Mouse (Mus musculus) small intestine, adult 2 months (tissue): ENCODE data around the gene Kmt5c. TPM values are rescaled to one million over a fixed set of nuclear protein-coding genes. Genes with fewer than 3 reads are reported as not detected.

Experiments
- H3K27ac ChIP-seq: fragments of 200-500 bp; 2 replicates; pipeline ENCODE4 v1.5.1; 2012; ENCODE audit warnings: low read depth, low read length, control low read depth, inconsistent platforms; ENCODE audit not compliant: insufficient read depth
- H3K27me3 ChIP-seq: fragments of 200-500 bp; 2 replicates; pipeline ENCODE4 v1.6.1; 2012; ENCODE audit warnings: mild to moderate bottlenecking, moderate library complexity, low read length, inconsistent platforms; ENCODE audit not compliant: control insufficient read depth, insufficient read depth
- H3K36me3 ChIP-seq: fragments of 200-500 bp; 2 replicates; pipeline ENCODE4 v1.6.1; 2012; ENCODE audit warnings: mild to moderate bottlenecking, low read length, control low read depth, inconsistent platforms; ENCODE audit not compliant: control insufficient read depth, insufficient read depth
- H3K4me1 ChIP-seq: fragments of 200-500 bp; 2 replicates; pipeline ENCODE4 v1.6.1; 2012; ENCODE audit warnings: low read length, inconsistent platforms, mixed read lengths; ENCODE audit not compliant: control insufficient read depth, insufficient read depth, insufficient read length
- H3K4me3 ChIP-seq: fragments of 200-500 bp; 2 replicates; pipeline ENCODE4 v1.5.1; 2012; ENCODE audit warnings: low read depth, mild to moderate bottlenecking, control low read depth, inconsistent platforms, low read length, moderate library complexity
- CTCF ChIP-seq: fragments of 200-500 bp; IDR thresholded peaks from 2 replicates; pipeline ENCODE4 v1.5.1; 2012; ENCODE audit warnings: low read depth, mild to moderate bottlenecking, control low read depth, inconsistent platforms, low read length, moderate library complexity, mixed read lengths; ENCODE audit not compliant: insufficient replicate concordance, insufficient read length; ENCODE audit errors: extremely low read depth
- POLR2A ChIP-seq: fragments of 200-500 bp; IDR thresholded peaks from 2 replicates; pipeline ENCODE4 v1.6.1; 2012; ENCODE audit warnings: low read depth, mild to moderate bottlenecking, control low read depth, inconsistent platforms, low read length, moderate library complexity
- WGBS: fragments of 180-500 bp; shearing (Covaris S2); methylation state at CpG from one replicate; pipeline ENCODE4 v1.1.7; 2018; 5-methylcytosine and 5-hydroxymethylcytosine counted together
- polyA plus RNA-seq: library from polyadenylated mRNA; depleted of rRNA; stranded (reverse); fragments of >200 nt; gene quantifications from 2 replicates; pipeline ENCODE4 v1.2.3, GENCODE M21; 2012

The Kmt5c gene
- polyA plus RNA-seq, 1 experiment: 254 TPM

- H3K4me1 ChIP-seq: peaks cover 10% of the 10 kb centered on the region
- WGBS: 93% methylated on average over 22 of the region's 22 CpGs
- H3K27ac ChIP-seq: no peak overlapping the region
- TF ChIP-seq CTCF (no peak), POLR2A (no peak)
- H3K27me3 ChIP-seq: no peaks in the 10 kb centered on the region
- no peak overlapping the region for H3K4me3 ChIP-seq
- peaks cover 32% of the 10 kb centered on the region for H3K36me3 ChIP-seq
Observed at GRCm38 (mm10) chr7:4746326-4746980, 6.5 kb downstream of the Kmt5c start.

GRCm38 (mm10) chr7:4747156-4747899 lies 7.4 kb downstream of the Kmt5c start:
- Histone ChIP-seq H3K27ac (no peak overlapping the region), H3K27me3 (no peaks in the 10 kb centered on the region), H3K36me3 (peaks cover 26% of the 10 kb centered on the region), H3K4me3 (no peak overlapping the region), H3K4me1 (peaks cover 15% of the 10 kb centered on the region)
- no peak for TF ChIP-seq CTCF
- TF ChIP-seq POLR2A: no peak
- 76% methylated on average over 9 of the region's 9 CpGs for WGBS

- Histone ChIP-seq H3K4me1 (peaks cover 16% of the 10 kb centered on the region), H3K27me3 (no peaks in the 10 kb centered on the region), H3K36me3 (peaks cover 17% of the 10 kb centered on the region), H3K27ac (peak overlapping the region; percentile 78), H3K4me3 (no peak overlapping the region)
- no peak for TF ChIP-seq POLR2A
- TF ChIP-seq CTCF: no peak
- WGBS: 69% methylated on average over 4 of the region's 4 CpGs
Observed at GRCm38 (mm10) chr7:4748321-4748720, 8.4 kb downstream of the Kmt5c start.

GRCm38 (mm10) chr7:4749169-4749568 lies 9.3 kb downstream of the Kmt5c start:
- Histone ChIP-seq H3K4me3 (no peak overlapping the region), H3K4me1 (peaks cover 16% of the 10 kb centered on the region), H3K36me3 (peaks cover 14% of the 10 kb centered on the region), H3K27ac (peak overlapping the region; percentile 54), H3K27me3 (no peaks in the 10 kb centered on the region)
- 69% methylated on average over 2 of the region's 2 CpGs for WGBS
- no peak for TF ChIP-seq CTCF
- no peak for TF ChIP-seq POLR2A

GRCm38 (mm10) chr7:4751971-4752820 lies 12.3 kb downstream of the Kmt5c start:
- H3K27me3 ChIP-seq: no peaks in the 10 kb centered on the region
- WGBS: 2% methylated on average over 30 of the region's 30 CpGs
- peaks cover 17% of the 10 kb centered on the region for H3K4me1 ChIP-seq
- TF ChIP-seq POLR2A: no peak
- no peak for TF ChIP-seq CTCF
- no peak overlapping the region for H3K27ac ChIP-seq
- peak overlapping the region; percentile 58 for H3K4me3 ChIP-seq
- H3K36me3 ChIP-seq: no peaks in the 10 kb centered on the region; the same call in 1 of the 2 replicates

GRCm38 (mm10) chr7:4752821-4753570 lies 13.1 kb downstream of the Kmt5c start, which contains the start of gene Cox6b2:
Cox6b2 (minus strand) TSS chr7:4753094.
- no peak for TF ChIP-seq POLR2A
- TF ChIP-seq CTCF: no peak
- peak within 1 kb of the TSS; percentile 58 for H3K4me3 ChIP-seq
- H3K36me3 ChIP-seq: no peaks in the 10 kb centered on the region
- 10% methylated on average over 24 of the region's 24 CpGs for WGBS
- H3K27ac ChIP-seq: no peak within 1 kb of the TSS
- H3K27me3 ChIP-seq: no peaks in the 10 kb centered on the region
- H3K4me1 ChIP-seq: peaks cover 14% of the 10 kb centered on the region
